Mouse (Mus musculus): ENCODE results near the gene Dlgap1.
"Not testable (repeated sequence)": the region's sequence is repeated elsewhere in the genome, so short reads cannot be mapped to it uniquely, and the experiment has no call there.

The Dlgap1 gene

DNA sequence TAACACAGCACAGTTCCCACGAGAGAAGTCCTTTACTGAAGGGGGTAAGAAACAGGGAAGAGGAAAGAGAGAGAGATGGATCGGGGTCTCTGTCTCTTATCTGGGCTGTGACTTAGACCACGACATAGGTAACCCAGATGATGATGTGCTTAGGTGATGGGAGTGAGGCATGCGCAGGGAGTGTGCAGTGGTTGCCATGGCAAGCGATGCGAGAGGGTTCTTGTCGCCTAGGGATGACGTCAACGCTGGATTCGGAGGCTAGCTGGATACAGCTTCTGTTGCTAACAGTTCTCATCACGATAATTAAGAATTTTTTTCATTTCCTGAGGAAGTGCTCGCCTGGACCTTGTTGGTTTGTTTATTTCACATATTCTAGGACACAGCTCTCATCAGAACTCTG is 857.4 kb downstream of the Dlgap1 start:
- no peak for DNase-seq

DNA sequence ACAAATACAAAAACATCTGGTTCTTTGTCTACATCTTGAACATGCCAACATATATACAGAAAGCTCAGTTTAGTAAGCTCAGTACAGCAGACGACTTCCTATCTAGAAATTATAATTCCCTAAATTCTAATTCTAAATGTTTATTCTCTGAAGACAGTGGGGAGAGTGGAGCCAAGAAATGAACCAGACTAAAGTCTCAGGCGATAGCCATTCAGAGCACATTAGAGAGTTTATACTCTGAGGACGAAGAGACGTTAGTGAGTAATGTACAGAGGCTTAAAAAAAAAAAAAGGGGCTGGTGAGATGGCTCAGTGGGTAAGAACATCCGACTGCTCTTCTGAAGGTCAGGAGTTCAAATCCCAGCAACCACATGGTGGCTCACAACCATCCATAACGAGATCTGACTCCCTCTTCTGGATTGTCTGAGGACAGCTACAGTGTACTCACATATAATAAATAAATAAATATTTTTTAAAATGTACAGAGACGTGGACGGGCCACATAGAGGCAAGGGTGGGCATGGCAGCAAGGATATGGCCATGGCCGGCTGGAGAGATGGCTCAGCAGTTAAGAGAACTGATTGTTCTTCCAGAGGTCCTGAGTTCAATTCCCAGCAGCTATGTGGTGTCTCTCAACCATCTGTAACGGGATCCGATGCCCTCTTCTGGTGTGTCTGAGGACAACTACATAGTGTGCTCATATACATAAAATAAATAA is 858.7 kb downstream of the Dlgap1 start:
- not testable (repeated sequence) for DNase-seq

DNA sequence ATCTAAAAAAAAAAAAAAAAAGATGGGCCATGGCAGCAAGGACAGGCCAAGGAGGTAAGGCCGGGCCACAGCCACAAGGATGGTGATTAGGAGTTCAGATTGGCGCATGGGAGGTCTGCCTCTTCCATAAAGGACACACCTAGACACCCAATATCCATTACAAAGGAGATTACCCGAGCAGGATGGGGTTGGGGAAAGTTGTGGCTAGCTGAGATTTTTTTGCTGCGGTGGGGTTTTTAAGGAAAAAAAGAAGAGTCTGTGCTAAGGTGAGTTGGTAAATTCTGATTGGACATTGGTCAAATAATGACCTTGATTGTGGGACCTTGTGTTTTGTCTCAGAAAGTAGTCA is 859.3 kb downstream of the Dlgap1 start:
- no peak for DNase-seq

DNA sequence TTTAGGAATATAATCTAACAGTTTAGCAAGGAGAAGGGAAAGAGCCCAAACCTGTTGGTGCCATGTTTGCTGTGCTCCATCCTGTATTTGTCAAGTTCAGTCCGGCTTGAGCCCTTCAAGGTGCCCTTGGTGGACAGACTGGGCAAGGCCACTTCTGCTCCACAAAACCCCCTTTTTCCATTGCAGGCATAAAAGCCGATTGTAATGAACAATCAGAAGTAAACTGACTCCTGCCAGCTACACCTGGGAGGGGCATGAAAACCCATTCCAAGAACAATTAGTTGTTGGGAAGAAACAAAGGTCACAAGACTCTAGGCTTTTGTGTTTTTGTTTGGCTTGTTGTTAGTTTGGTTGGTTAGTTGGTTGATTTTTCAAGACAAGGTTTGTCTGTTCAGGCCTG is 859.7 kb downstream of the Dlgap1 start:
- DNase-seq, result no peak

DNA sequence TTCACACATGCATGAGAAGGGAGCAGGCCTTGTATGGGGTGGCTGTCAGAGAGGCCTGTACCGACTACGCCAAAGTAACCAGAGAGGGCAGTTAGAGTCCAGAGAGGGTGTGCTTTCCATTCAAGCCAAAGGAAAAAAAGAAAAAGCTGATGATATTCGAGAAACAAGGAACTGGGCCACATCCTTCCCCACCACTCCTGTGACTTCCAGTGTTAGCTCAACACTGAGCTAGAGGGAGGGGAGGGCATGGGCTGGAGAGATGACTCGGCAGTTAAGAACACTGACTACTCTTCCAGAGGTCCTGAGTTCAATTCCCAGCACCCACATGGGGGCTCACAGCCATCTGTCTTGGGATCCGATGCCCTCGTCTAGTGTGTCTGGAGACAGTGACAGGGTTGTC is 860.3 kb downstream of the Dlgap1 start:
- no peak for DNase-seq

DNA sequence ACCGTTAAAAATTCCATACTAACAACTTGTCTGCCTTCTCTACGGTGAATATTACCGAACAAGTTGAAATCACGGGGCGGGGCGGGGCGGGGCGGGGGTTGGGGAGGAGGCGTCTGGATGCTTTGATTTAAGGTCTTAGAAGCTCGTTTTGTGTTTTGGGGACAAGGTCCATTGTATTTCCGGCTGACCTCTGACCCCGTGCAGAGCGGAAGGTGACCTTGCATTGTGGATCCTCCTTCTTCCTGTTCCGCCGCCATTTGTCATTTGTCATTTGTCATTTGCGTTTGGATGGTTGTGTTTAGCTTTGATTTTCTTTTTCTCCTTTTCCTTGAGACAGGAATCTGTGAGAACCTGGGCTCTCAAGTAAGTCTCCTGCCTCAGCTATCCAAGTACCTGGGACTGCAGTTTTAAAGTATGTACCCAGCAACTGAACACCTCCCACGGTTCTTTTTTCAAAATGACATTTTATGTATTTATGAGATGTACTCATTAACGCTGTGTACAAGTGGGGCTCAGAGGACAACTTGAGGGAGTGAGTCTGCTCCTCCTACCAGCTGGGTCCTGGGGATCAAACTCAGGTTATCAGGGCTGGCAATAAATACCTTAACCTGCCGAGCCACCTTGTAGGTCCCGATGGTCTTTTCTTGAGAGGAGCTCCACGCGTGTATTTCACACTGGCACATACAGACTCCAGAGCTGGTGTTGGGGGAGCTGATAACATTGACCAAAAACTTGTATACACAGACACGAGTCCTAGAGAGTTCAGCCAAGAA is 861.3 kb downstream of the Dlgap1 start:
- DNase-seq, result no peak

DNA sequence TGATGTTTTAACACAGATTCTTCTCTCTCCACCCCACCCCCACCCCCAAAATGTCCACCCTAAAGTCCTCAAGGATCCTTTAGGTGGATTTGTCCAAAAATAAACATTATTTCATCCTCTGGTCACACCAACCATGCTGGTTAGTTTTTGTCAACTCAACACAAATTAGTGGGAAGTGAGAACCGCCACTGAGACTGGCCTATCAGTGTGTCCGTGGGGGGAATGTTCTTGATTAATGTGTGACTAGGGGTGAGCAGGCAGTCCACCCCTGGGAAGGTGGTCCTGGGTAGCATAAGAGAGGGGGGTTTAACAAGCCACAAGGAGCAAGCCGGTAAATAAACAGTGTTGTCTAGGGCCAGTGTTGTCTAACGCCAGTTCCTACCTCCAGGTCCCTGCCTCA is 862.7 kb downstream of the Dlgap1 start:
- no peak for DNase-seq

DNA sequence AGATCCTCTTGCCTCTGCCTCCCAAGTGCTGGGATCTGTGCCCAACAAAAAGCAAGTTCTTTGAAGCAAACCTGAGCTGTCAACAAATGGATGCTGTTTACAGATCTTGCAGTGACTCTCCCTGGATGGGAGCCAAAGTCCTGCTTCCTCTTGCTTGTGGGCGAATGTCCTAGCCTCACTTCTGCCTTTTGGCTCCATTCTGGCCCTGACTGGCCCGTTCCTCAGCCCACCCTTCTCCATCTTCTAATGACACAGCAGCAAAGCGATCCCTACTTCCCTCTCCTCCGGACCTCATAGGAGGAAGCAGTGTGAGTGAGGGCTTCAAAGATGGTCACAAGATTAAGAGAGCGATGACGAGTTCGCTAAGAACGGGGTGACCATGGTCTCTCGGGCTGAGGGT is 863.7 kb downstream of the Dlgap1 start:
- peak; percentile 12 to 24 for DNase-seq

DNA sequence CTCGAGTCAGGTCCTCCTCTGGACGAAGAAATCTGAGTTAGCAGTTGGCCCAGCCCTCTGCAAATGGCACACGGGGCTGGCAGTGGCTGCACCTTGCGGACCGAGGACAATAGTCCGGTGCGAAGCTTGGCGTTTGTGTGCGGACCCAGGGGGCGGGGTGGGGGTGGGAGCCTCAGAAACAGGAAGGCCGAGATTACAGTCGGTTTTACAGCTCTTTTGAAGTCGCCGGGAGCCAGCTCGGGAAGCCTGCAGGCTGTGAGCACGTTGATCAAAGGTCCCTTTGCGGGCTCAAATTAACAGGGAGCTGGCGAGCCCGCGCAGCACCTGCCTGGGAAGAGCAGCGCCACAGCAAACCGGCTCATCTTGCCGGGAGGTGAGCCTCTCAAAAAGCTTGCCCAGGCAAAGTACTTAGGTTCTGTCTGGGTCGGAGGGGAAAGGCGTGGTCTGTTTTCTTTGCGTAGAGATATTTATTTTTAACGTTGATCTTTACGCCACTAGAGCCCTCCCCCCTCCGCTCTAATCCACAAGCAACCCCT is 865.6 kb downstream of the Dlgap1 start:
- DNase-seq, result peak in 1 of 2 experiments; percentile 10

DNA sequence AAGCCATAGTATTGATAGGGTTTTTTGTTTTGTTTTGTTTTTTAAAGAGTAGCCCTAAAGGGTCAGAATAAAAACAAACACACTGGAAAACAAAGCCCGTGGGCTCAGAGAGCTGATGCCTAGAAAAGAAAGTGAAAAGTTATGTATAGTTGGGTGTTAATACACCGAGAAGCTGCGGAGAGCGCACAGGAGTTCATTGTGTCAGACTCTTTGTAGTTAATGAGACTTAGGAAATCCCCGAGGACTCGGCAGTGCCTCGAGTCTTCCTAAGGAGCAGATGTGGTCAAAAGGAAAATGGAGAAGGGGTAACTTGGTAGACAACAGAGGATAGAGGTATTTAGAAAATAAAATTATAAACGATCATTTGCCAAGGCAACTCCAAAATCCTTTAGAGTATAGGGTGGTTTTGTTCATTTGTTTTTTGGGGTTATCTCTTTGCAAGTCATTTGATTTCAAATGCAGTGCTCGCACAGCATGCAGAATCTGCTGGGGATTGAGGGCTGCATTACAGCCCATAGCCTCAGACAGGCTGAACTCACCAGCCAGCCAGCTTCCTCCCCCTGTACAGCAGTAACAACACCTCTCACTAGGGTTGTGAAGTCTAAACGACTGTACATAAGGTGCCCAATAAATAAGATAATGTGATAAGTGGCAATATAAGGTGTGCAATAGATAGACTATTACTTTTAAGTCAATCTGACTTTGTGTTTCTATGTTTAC is 866.4 kb downstream of the Dlgap1 start:
- no peak for DNase-seq

DNA sequence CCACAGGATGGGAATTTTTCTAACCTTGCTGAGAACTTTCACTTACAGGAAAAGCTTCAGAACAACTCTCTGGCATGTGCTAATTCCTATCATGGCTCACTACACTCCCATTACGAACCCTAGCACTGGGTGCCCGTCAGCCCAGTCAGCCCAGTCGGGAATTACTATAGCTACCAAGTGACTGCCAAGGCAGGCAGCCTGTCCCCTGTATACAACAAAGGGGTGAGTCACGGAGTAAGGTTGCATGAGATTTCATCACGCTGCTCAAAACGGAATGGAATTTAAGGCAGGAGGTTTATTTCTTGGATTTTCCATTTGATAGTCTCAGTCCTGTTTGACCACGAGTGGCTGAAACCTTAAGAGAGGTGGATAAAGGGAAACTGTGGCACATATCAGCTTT is 867.9 kb downstream of the Dlgap1 start:
- no peak for DNase-seq

DNA sequence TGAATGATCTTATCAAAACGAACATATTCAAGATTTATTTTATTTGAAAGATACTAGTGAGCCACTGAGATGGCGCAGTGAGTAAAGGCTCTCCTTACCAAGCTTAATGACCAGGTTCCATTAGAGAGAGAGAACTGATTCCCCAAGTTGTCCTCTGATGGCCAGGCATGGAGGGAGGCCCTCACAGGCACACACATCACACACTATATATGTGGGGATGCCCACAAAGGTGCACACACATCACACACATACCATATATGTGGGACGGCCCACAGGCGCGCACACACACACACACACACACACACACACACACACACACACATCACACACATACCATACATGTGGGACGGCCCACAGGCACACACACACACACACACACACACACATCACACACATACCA is 868.6 kb downstream of the Dlgap1 start:
- DNase-seq, result not testable (repeated sequence)

DNA sequence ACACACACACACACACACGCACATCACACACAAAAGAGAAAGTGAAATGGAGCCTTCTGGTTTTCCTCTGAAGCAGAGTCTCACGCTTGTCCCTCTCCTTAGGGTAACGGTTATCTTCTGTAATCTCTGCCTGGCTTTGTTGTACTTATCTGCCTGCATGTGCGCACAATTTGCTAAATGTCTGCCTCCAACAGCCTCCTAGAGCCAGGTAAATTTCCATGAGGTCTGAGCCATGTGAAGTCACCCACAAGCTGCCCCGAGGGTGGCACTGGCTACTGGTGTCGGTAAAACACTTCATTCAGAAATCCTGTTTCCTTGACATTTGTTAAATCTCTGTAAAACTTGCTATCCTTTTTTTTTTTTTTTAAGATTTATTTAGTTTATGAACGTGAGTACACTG is 869.2 kb downstream of the Dlgap1 start:
- no peak for DNase-seq

DNA sequence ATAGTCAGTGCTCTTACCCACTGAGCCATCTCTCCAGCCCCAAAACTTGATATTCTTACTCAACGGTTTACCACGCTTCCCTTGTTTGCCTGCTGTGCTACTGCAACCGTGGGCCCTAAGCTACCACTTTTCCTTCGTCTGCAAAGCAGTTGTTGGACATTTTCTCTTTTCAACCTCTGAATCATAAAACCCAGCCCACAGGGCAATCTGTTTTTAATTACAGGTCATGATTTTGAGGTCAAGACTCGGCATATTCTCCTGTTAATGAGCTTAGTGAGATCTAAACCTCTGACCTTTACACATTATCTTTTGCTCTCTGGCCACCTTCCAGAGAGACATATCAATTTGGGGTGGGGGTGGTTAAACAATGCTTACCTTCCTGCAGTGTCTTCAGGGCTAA is 869.7 kb downstream of the Dlgap1 start:
- DNase-seq, result no peak

DNA sequence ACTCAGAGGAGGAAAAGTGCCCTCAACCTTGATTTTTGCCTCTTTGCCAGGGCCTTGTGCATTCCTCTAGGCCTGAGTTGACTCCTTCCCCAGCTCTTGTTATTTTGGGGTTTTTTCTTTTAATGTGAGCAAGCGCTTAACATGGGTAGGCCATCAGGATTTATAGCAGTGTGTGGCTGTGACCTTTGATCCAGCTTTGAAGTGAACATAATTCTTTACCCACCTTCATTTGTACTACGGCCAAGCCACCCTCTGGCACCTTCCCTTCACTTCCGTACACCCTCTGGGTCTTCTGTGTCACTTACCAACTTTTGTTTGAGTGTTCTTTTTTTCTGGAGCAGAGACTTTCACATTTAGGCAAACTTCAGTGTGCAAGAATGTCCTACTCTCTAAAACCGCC is 874.4 kb downstream of the Dlgap1 start:
- no peak for DNase-seq

DNA sequence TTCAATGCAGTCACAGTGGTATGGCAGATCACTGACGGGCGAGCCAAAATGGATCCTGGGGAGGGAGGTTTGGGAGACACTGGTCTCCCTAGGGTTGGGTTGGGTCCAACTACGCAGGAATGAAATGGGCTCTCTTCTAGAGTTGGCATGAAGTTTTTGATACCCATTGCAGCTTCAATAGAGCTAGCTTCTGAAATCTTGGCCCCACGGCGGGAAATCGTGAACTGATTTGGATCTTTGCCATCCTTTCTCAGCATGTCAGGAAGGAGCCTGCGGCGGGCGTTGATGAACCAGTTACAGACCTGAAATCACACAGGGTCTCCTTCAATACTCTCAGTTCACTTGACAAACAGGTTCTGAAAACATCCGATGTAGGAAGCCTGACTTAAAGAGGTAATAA is 876.1 kb downstream of the Dlgap1 start:
- DNase-seq, result no peak

DNA sequence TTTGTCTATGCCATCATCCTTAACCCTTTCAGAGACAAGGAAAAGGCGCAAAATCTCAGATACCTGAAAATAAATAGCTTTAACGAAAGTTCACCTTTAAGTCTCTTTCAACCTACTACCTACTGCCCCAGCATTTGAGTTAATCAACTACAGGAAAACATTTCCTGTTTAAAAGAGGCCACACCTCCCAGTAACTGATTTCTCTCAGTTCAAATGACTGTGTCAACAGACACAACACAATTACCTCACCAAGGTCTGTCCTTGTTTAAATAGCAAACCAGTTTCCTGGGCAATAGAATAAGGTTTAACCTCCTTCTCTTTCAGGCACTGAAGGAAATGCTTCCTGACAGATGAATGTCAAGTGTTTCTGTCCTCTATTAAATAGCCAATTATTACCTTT is 876.7 kb downstream of the Dlgap1 start:
- DNase-seq, result no peak

DNA sequence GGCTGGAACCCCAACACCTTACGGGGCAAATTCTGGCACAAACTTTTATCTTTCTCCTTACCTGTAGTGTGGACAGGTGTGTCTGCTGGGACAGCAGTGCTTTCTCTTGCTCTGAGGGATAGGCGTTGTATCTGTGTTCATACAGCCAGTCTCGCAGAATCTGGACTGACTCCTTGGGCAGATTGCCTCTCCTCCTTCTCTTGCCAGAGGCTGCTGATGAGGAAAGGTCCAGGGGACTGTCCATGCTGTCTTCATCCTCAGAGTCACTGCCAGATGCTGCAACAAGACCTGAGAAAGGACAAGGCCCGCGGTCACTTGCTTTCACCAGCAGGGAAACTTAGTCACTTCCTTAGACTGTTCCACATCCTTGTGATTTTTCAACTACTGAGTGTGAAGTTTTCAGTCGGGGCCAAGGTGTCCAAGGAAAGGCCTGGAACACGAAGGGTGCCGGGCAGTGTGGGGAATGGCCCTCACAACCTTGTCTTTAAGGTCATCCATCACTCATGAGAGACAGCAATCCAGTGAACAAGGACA is 877.3 kb downstream of the Dlgap1 start:
- no peak for DNase-seq

DNA sequence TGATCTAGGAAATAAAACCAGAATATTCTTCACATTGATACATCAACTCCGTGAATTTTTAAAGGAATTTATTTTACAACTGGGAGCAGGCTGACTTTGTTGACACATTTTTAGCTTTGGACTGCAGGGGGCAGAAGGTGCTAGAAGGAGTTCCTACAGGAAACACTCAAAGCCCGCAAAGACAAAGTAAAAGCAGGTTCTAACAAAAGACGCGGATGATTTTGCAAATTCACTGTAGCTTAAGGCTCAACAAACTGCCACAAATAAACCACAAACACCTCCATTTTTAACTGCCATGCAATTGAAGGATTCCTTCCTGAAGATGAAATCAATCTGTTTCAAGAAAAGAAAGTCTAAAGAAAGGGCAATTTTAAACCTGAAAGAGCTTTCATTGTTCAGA is 878.2 kb downstream of the Dlgap1 start:
- DNase-seq, result peak in 1 of 2 experiments; percentile 53

DNA sequence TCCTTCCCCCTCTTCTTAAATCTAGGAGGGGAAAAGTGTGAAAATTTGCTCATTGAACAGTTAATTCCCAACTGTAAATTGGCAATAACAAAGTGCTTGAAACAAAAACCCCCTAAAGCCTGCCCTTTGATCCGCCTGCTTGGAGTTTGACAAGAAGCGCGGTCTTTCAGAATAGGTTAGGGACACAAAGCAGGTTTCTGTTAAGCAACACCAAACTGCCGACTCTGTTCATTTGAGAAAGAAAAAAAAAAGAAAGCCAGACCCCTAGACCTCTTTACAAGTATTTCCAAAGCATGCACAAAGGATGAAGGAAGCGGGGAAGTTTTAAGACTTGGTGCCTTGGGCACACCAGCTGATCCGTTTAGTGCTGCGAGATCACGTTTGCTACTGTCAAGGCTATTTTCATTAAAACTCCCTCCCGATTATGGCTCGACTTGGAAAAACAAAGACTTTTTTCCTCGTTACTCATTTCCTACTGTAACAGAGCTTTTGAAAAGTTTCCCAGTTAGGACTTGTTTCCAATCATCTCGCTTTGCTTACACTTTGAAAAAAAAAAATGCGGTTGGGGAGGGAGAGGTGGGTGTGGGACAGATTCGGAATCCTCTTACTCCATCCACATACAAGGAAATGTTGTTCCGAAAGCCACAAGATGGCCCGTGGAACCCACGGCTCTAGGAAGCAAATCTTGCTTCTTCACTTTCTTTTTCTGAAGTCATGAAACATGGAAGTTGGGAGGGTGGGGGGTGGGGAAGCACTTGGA is 879.1 kb downstream of the Dlgap1 start:
- no peak for DNase-seq

DNA sequence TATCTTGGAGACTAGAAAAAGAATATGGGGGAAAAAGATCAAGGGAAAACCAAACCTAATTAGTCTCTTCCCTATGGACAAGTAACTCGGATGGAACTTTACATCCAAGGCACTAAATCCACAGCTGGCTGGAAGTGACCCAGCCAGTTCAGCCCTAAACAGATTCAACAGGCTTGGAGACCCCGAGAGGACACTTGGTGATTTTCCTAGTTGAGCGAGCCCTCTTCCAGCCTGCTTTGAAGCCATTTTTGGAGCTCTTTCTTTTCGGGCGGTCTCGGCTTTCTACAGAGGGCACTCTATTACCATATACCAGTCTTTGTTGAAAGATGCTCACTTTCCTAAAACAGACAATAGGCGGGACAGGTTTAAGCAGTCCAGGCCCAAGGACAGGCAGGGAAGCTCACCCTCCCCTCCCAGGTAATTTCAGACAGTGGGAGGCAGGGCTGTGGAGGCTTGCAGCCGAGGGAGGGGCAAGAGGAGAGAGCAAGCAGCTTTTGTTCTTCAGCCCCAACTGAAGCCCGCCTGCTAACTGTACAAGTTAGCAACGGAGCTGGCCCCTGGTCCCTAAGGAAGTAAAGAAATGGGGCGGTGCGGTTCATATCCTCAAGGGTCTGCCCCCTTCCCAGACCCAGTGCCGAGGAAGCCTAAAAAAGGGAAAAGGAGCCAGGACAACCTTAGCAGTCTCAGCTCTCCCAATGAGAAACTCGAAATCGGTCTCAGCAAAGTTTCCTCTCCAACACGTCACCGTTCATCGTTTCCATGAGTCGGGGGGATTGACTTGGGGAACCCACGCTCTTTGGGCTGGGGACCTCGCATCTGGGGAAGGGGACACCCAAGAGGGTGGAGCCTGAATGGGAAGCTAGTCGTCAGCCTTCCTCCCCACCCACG is 879.9 kb downstream of the Dlgap1 start:
- peak; percentile 17 to 44 for DNase-seq

Data from spleen, adult 18-20 months (tissue).